7 mouse cellular contexts compared by ENCODE assay signal in genomic region chr5:32610064-32610800, GRCm38 (mm10). TPM values are rescaled to one million over a fixed set of nuclear protein-coding genes. Genes with fewer than 3 reads are reported as not detected.
DNase-seq lines count a peak whose midpoint lies in the region; ATAC-seq and TF ChIP-seq lines count a peak whose summit lies in the region.

No protein-coding gene starts in this region.

- 0 out of 2 replicates have a peak, but pooled peaks cover 6% of the 10 kb centered on the region for H3K4me1 ChIP-seq in intestine, postnatal 0 days (replicated peaks; ENCODE audit: control insufficient read depth, insufficient read depth, low read length)
- peaks cover 16% of the 10 kb centered on the region; the same call in 1 of the 2 replicates for H3K4me1 ChIP-seq in liver, embryonic 13.5 days (replicated peaks)
- H3K4me1 ChIP-seq in neural tube, embryonic 12.5 days = peaks cover 12% of the 10 kb centered on the region

- H3K27me3 ChIP-seq in intestine, postnatal 0 days (replicated peaks; ENCODE audit: control insufficient read depth, insufficient read depth, low read length) = no peaks in the 10 kb centered on the region
- H3K27me3 ChIP-seq in liver, embryonic 13.5 days = peaks cover 15% of the 10 kb centered on the region
- H3K27me3 ChIP-seq in neural tube, embryonic 12.5 days (replicated peaks) = no peaks in the 10 kb centered on the region

- peak overlapping the region; percentile 89 for H3K27ac ChIP-seq in intestine, postnatal 0 days (ENCODE audit: low read depth, low read length)
- H3K27ac ChIP-seq in liver, embryonic 13.5 days = peak overlapping the region; percentile 68
- peak overlapping the region; percentile 80 for H3K27ac ChIP-seq in neural tube, embryonic 12.5 days

- peak overlapping the region; percentile 78 for H3K4me3 ChIP-seq in intestine, postnatal 0 days (ENCODE audit: low read depth, low read length)
- peak overlapping the region; percentile 84 for H3K4me3 ChIP-seq in liver, embryonic 13.5 days (replicated peaks)
- peak overlapping the region; percentile 87 for H3K4me3 ChIP-seq in neural tube, embryonic 12.5 days

- ATAC-seq in intestine, postnatal 0 days = peak; percentile 65
- ATAC-seq in liver, embryonic 13.5 days (ENCODE audit: low read depth) = peak; percentile 13; the same call in 1 of the 2 replicates
- ATAC-seq in neural tube, embryonic 12.5 days (ENCODE audit: low FRiP score, low read depth) = no peak; the same call in 1 of the 2 replicates

- peak; percentile 78 for DNase-seq in A20 (ENCODE audit: low read depth, low spot score)
- peak; percentile 61 for DNase-seq in CD4-positive, CD25-positive, alpha-beta regulatory T cell, adult 2 months (ENCODE audit: low read depth, low spot score)
- peak; percentile 58 for DNase-seq in cerebellum, adult 11-12 months
- DNase-seq in gastrocnemius, adult 18-20 months (ENCODE audit: low spot score) = peak; percentile 36
- no peak for DNase-seq in liver, embryonic 13.5 days

- 15% methylated on average over 21 of the region's 21 CpGs for WGBS in intestine, postnatal 0 days
- WGBS in liver, embryonic 13.5 days (ENCODE audit: insufficient replicate concordance) = 10% methylated on average over 21 of the region's 21 CpGs
- WGBS in neural tube, embryonic 12.5 days = 19% methylated on average over 21 of the region's 21 CpGs

- H3K9me3 ChIP-seq in intestine, postnatal 0 days (ENCODE audit: control insufficient read depth) = no peaks in the 10 kb centered on the region
- H3K9me3 ChIP-seq in liver, embryonic 13.5 days (replicated peaks) = no peaks in the 10 kb centered on the region
- H3K9me3 ChIP-seq in neural tube, embryonic 12.5 days = no peaks in the 10 kb centered on the region

- no peak for TF ChIP-seq CTCF in intestine, postnatal 0 days (IDR thresholded peaks at IDR 0.05; ENCODE audit: low read depth)

- peak overlapping the region; percentile 68 for H3K4me2 ChIP-seq in intestine, postnatal 0 days (replicated peaks; ENCODE audit: low read depth)
- peak overlapping the region; percentile 96 for H3K4me2 ChIP-seq in liver, embryonic 13.5 days
- H3K4me2 ChIP-seq in neural tube, embryonic 12.5 days (replicated peaks) = peak overlapping the region; percentile 79

- peak overlapping the region; percentile 83 for H3K9ac ChIP-seq in intestine, postnatal 0 days (ENCODE audit: low read depth, low read length)
- H3K9ac ChIP-seq in liver, embryonic 13.5 days = peak overlapping the region; percentile 81
- peak overlapping the region; percentile 90 for H3K9ac ChIP-seq in neural tube, embryonic 12.5 days

- no peaks in the 10 kb centered on the region for H3K36me3 ChIP-seq in intestine, postnatal 0 days (ENCODE audit: control insufficient read depth, insufficient read depth)
- no peaks in the 10 kb centered on the region for H3K36me3 ChIP-seq in liver, embryonic 13.5 days
- H3K36me3 ChIP-seq in neural tube, embryonic 12.5 days = no peaks in the 10 kb centered on the region

RNA-seq across cellular contexts. Expression of gene Yes1, which starts 0.7 kb away (rescaled TPM):
- 1 to 10 TPM; 6.1 to 9.7 TPM for total RNA-seq in gastrocnemius, adult 18-20 months (2021)
- polyA plus RNA-seq in intestine, postnatal 0 days (2015; fragmentation: Nextera tagmentation; extraction: Ambion mirVana) = 16.6 and 18.5 TPM in 2 replicates
- polyA plus RNA-seq in liver, embryonic 13.5 days (2015; fragmentation: Nextera tagmentation; extraction: Ambion mirVana) = 5.4 and 6.8 TPM in 2 replicates
- polyA plus RNA-seq in neural tube, embryonic 12.5 days (2016; fragmentation: Nextera tagmentation; extraction: Ambion mirVana) = 32.0 and 32.6 TPM in 2 replicates
